Mouse (Mus musculus) stomach, embryonic 15.5 days (tissue): ENCODE results near the gene Mast4. TPM values are rescaled to one million over a fixed set of nuclear protein-coding genes. Genes with fewer than 3 reads are reported as not detected.
A peak's percentile ranks its signal among the peaks of the same experiment; 100 is the strongest.

ENCODE experiments used
- ATAC-seq: fragments of 200-750 bp; cut with Nextera tagmentation; 2 replicates; pipeline ENCODE4 v1.8.0; 2017; ENCODE audit warnings: low read depth, moderate number of reproducible peaks, moderate TSS enrichment; ENCODE audit not compliant: insufficient read depth, low FRiP score
- H3K27ac ChIP-seq: fragments of 300-500 bp; sonication (generic); 2 replicates; pipeline ENCODE4 v1.5.1; 2015; ENCODE audit warnings: mild to moderate bottlenecking, inconsistent platforms
- H3K27me3 ChIP-seq: fragments of 300-500 bp; sonication (generic); replicated peaks from 2 replicates; pipeline ENCODE4 v1.6.1; 2015; ENCODE audit warnings: inconsistent platforms
- H3K36me3 ChIP-seq: fragments of 300-500 bp; sonication (generic); 2 replicates; pipeline ENCODE4 v1.6.1; 2015; ENCODE audit warnings: inconsistent platforms
- H3K4me1 ChIP-seq: fragments of 300-500 bp; sonication (generic); 2 replicates; pipeline ENCODE4 v1.6.1; 2015; ENCODE audit warnings: inconsistent platforms
- H3K4me2 ChIP-seq: fragments of 300-500 bp; sonication (generic); 2 replicates; pipeline ENCODE4 v1.6.1; 2015; ENCODE audit warnings: mild to moderate bottlenecking, inconsistent platforms
- H3K4me3 ChIP-seq: fragments of 300-500 bp; sonication (generic); replicated peaks from 2 replicates; pipeline ENCODE4 v1.5.1; 2015; ENCODE audit warnings: inconsistent platforms
- H3K9ac ChIP-seq: fragments of 300-500 bp; sonication (generic); 2 replicates; pipeline ENCODE4 v1.6.1; 2015; ENCODE audit warnings: inconsistent platforms
- H3K9me3 ChIP-seq: fragments of 300-500 bp; sonication (generic); 2 replicates; pipeline ENCODE4 v1.6.1; 2016; ENCODE audit warnings: inconsistent platforms
- WGBS: fragments of 180-500 bp; shearing (Covaris S2); methylation state at CpG from one replicate; pipeline ENCODE4 v1.1.7; 2015; 5-methylcytosine and 5-hydroxymethylcytosine counted together
- polyA plus RNA-seq: library from polyadenylated mRNA; unstranded; fragments of >200 nt; fragmentation: Nextera tagmentation; extraction: Ambion mirVana; gene quantifications from 2 replicates; pipeline ENCODE4 v1.2.1, GENCODE M21; 2015

Gene Mast4
- polyA plus RNA-seq, 1 experiment from 2014 or later: 29.5 TPM

- H3K9me3 ChIP-seq: no peaks in the 10 kb centered on the region
- H3K4me3 ChIP-seq: no peak overlapping the region
- H3K9ac ChIP-seq: no peak overlapping the region
- 0 out of 2 replicates have a peak, but pooled peaks cover 5% of the 10 kb centered on the region for H3K4me1 ChIP-seq
- no peaks in the 10 kb centered on the region for H3K27me3 ChIP-seq
- H3K4me2 ChIP-seq: no peak overlapping the region
- no peak for ATAC-seq
- no peaks in the 10 kb centered on the region for H3K36me3 ChIP-seq
- WGBS: 50% methylated on average over 5 of the region's 5 CpGs
- H3K27ac ChIP-seq: peak overlapping the region; percentile 59; the same call in 1 of the 2 replicates
Measured at GRCm38 (mm10) chr13:102856821-102857538, 477.3 kb downstream of the Mast4 start.

DNA sequence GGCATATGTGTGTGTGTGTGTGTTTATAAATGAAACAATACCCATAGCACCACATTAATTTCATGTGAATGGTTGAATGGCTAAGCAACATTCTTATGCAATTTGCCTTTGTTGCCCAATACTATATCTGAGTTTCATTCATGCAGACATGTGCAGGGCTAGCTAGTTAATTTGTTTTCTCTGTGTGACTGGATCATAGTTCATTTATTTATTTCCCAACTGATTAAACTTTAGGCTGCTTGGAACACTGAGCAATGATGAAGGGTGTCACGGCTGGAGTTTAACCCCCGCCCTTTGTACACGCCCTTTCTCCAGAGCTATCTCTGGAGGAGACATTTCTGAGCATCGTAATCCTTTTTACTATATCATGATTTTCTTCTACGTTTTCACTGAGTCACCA, 481.4 kb downstream of the Mast4 start:
- H3K4me2 ChIP-seq: no peak overlapping the region
- no peak for ATAC-seq
- H3K27ac ChIP-seq: no peak overlapping the region
- no peak overlapping the region for H3K4me3 ChIP-seq
- no peaks in the 10 kb centered on the region for H3K27me3 ChIP-seq
- H3K9me3 ChIP-seq: no peaks in the 10 kb centered on the region
- H3K4me1 ChIP-seq: no peaks in the 10 kb centered on the region
- WGBS: 82% methylated on average over 5 of the region's 5 CpGs
- no peak overlapping the region for H3K9ac ChIP-seq
- no peaks in the 10 kb centered on the region for H3K36me3 ChIP-seq

DNA sequence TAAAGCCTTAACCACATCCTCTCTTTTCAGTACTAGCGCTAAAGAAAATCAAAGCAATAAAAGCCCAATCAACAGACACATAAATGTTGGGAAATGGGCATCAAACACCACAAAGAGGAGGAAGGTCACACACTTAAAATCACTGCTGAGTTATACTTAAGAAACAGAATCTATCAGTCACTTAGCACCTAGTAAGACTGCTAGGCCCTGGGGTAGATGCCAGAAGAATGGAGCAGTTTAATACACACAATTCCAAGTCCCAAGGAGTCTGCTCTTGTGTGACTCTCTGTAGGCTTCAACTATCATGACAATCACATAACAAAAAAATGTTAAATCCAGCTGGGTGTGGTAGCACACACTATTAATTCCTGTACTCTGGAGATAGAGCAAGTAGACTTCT, 483.0 kb downstream of the Mast4 start:
- Histone ChIP-seq H3K4me1 (no peaks in the 10 kb centered on the region), H3K36me3 (no peaks in the 10 kb centered on the region), H3K4me3 (no peak overlapping the region), H3K27me3 (no peaks in the 10 kb centered on the region), H3K4me2 (no peak overlapping the region), H3K27ac (no peak overlapping the region), H3K9me3 (no peaks in the 10 kb centered on the region), H3K9ac (no peak overlapping the region)
- ATAC-seq: no peak
- 88% methylated on average over 1 of the region's 1 CpGs for WGBS

GRCm38 (mm10) chr13:102850594-102850993, 483.7 kb downstream of the Mast4 start:
- Histone ChIP-seq H3K4me2 (no peak overlapping the region), H3K9ac (no peak overlapping the region), H3K4me1 (no peaks in the 10 kb centered on the region), H3K27me3 (no peaks in the 10 kb centered on the region), H3K4me3 (no peak overlapping the region), H3K27ac (no peak overlapping the region), H3K9me3 (no peaks in the 10 kb centered on the region), H3K36me3 (no peaks in the 10 kb centered on the region)
- ATAC-seq: no peak
- 74% methylated on average over 2 of the region's 2 CpGs for WGBS

- no peak overlapping the region for H3K4me2 ChIP-seq
- no peak overlapping the region; the same call in 1 of the 2 replicates for H3K27ac ChIP-seq
- ATAC-seq: no peak
- H3K36me3 ChIP-seq: no peaks in the 10 kb centered on the region
- no peaks in the 10 kb centered on the region for H3K4me1 ChIP-seq
- no peaks in the 10 kb centered on the region for H3K9me3 ChIP-seq
- H3K27me3 ChIP-seq: no peaks in the 10 kb centered on the region
- H3K9ac ChIP-seq: no peak overlapping the region
- 64% methylated on average over 3 of the region's 3 CpGs for WGBS
- no peak overlapping the region for H3K4me3 ChIP-seq
Measured at GRCm38 (mm10) chr13:102849068-102849467, 485.2 kb downstream of the Mast4 start.

GRCm38 (mm10) chr13:102846473-102846872, 487.8 kb downstream of the Mast4 start:
- no peaks in the 10 kb centered on the region for H3K27me3 ChIP-seq
- no peak overlapping the region for H3K4me3 ChIP-seq
- no peaks in the 10 kb centered on the region for H3K9me3 ChIP-seq
- no peak for ATAC-seq
- H3K36me3 ChIP-seq: no peaks in the 10 kb centered on the region
- H3K4me2 ChIP-seq: no peak overlapping the region
- WGBS: 81% methylated on average over 4 of the region's 4 CpGs
- H3K4me1 ChIP-seq: 0 out of 2 replicates have a peak, but pooled peaks cover 5% of the 10 kb centered on the region
- no peak overlapping the region for H3K27ac ChIP-seq
- H3K9ac ChIP-seq: no peak overlapping the region

DNA sequence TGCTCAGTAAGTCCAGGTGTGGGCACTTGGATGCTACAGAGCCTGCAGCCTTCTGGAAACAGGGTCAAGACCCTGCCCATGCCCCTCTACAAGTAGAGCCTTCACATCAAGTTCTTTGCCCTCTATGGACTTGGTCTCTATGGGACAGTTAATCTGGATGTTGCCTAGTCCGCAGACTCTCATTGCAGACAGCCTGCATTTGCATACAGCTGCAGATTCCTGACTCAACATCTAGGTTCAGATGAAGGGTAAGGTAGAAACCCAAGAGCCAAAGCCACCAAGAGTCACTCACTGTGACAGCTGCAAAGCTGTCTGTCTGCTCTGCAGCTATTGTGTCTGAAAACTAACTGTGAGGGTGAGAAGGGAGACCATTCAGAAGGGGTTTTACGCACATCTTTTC, 491.6 kb downstream of the Mast4 start:
- no peak overlapping the region for H3K9ac ChIP-seq
- no peaks in the 10 kb centered on the region for H3K9me3 ChIP-seq
- no peak overlapping the region for H3K4me3 ChIP-seq
- no peak for ATAC-seq
- no peak overlapping the region for H3K27ac ChIP-seq
- H3K4me1 ChIP-seq: 0 out of 2 replicates have a peak, but pooled peaks cover 5% of the 10 kb centered on the region
- no peaks in the 10 kb centered on the region for H3K36me3 ChIP-seq
- WGBS: 90% methylated on average over 2 of the region's 2 CpGs
- H3K27me3 ChIP-seq: no peaks in the 10 kb centered on the region
- H3K4me2 ChIP-seq: no peak overlapping the region

- Histone ChIP-seq H3K36me3 (no peaks in the 10 kb centered on the region), H3K27me3 (no peaks in the 10 kb centered on the region), H3K4me2 (no peak overlapping the region), H3K27ac (no peak overlapping the region), H3K9ac (no peak overlapping the region), H3K9me3 (no peaks in the 10 kb centered on the region), H3K4me1 (0 out of 2 replicates have a peak, but pooled peaks cover 5% of the 10 kb centered on the region), H3K4me3 (no peak overlapping the region)
- no peak for ATAC-seq
- WGBS: 55% methylated on average over 8 of the region's 8 CpGs
Measured at GRCm38 (mm10) chr13:102842237-102842636, 492.1 kb downstream of the Mast4 start.

GRCm38 (mm10) chr13:102839741-102840482, 494.4 kb downstream of the Mast4 start:
- WGBS: 46% methylated on average over 7 of the region's 7 CpGs
- no peak overlapping the region for H3K9ac ChIP-seq
- no peak overlapping the region for H3K4me3 ChIP-seq
- H3K36me3 ChIP-seq: no peaks in the 10 kb centered on the region
- no peaks in the 10 kb centered on the region for H3K27me3 ChIP-seq
- H3K9me3 ChIP-seq: no peaks in the 10 kb centered on the region
- no peak overlapping the region for H3K4me2 ChIP-seq
- ATAC-seq: no peak
- 0 out of 2 replicates have a peak, but pooled peaks cover 5% of the 10 kb centered on the region for H3K4me1 ChIP-seq
- no peak overlapping the region for H3K27ac ChIP-seq

DNA sequence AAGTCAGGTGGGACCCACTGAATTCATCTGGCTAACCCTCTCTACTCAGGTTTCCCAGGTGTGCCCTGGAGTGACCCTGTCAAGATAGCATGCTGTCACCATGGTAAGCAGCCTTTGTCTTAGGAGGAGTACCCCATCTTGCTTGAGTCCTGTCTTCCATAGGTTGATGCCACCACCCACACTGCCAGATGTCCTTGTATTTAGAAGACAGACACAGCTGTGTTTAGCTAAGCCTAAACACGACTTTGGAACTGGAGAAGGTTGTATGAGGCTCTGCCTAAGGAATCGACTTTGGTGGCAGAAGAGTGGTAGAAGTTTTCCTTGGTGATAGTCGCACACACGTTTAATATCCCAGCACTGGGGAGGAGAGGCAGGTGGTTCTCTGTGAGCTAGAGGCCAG, 496.9 kb downstream of the Mast4 start:
- Histone ChIP-seq H3K4me1 (0 out of 2 replicates have a peak, but pooled peaks cover 4% of the 10 kb centered on the region), H3K9me3 (no peaks in the 10 kb centered on the region), H3K36me3 (no peaks in the 10 kb centered on the region), H3K27me3 (no peaks in the 10 kb centered on the region), H3K4me3 (no peak overlapping the region), H3K9ac (no peak overlapping the region), H3K4me2 (no peak overlapping the region), H3K27ac (no peak overlapping the region)
- 51% methylated on average over 4 of the region's 4 CpGs for WGBS
- no peak for ATAC-seq

DNA sequence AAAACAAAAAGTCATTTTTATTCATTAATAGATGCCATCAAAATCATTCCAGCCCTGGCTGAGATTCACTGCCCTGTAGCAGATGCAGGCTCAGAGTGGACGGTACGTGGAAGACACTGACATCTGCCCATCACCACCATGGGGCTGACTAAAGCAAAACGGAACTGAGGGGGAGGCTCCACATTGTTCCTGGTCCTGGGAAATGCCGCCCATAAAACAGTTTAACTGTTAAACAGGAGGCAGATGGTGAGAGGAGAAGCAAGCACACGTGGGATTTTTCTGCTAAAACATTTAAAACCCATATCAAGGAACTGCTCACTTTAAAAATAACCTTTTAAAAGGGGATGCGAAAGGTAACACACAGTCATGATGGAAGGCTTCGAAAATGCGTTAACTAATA, 499.0 kb downstream of the Mast4 start:
- Histone ChIP-seq H3K9ac (no peak overlapping the region), H3K9me3 (no peaks in the 10 kb centered on the region), H3K4me3 (no peak overlapping the region), H3K27ac (no peak overlapping the region), H3K4me2 (no peak overlapping the region), H3K27me3 (no peaks in the 10 kb centered on the region), H3K4me1 (no peaks in the 10 kb centered on the region), H3K36me3 (no peaks in the 10 kb centered on the region)
- WGBS: 81% methylated on average over 8 of the region's 8 CpGs
- no peak for ATAC-seq

DNA sequence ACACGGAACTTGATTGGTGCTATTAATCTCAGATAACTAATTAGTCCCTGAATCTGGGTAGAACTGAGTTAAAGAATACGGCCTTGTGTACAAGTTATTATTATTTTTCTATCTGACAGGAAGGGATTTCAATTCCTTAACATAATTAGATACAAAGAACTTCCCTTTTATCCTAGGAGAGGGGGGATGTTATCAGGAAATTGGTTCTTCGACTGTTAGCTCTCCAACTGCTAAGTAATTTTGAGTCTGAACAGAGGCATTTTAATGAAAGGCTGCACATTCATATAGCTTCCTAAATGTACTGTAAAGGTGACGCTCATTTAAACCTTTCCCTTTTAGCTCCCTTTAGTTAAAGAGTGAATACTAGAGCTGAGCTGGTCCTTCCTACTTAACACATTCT, 516.0 kb downstream of the Mast4 start:
- no peak overlapping the region for H3K9ac ChIP-seq
- H3K4me2 ChIP-seq: no peak overlapping the region
- H3K27me3 ChIP-seq: no peaks in the 10 kb centered on the region
- no peak overlapping the region for H3K27ac ChIP-seq
- WGBS: 59% methylated on average over 4 of the region's 4 CpGs
- H3K9me3 ChIP-seq: no peaks in the 10 kb centered on the region
- no peaks in the 10 kb centered on the region for H3K36me3 ChIP-seq
- H3K4me1 ChIP-seq: no peaks in the 10 kb centered on the region
- no peak overlapping the region for H3K4me3 ChIP-seq
- no peak for ATAC-seq
